Comparison of ENCODE assay signal across 10 mouse cellular contexts in the genomic region with DNA sequence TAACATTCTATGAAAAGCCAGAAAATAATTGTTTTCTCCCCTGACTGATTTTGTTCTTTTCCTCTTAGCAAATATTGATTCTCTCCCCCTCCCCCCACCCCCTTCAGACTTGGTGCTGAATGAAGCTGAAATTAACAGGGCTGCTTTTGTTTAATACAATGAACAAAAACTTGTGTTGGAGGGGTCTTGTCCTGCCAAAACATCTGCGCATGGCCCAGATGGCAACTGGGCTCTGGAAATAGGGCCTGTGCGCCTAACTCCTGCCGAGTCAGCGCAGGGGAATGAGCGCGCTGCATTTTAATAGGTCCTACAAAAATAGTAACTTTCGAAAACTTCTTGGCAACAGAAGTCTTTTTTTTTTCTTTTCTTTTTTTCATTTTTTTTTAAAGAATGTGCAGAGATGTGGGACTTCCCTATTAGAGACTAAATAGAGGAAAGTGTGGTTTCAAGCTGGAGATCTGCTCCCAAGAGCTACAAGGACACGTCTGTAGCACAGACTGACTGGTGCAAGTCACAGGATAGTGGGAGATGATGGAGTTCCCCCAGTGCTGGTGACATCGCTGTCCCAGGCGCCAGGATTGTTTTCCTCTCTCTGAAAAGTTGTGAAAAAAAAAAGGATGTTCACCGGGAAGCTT. TPM values are rescaled to one million over a fixed set of nuclear protein-coding genes. Genes with fewer than 3 reads are reported as not detected.
DNase-seq lines count a peak whose midpoint lies in the region; ATAC-seq and TF ChIP-seq lines count a peak whose summit lies in the region.
"Had no signal": no experiment of that assay in that cellular context is flagged by ENCODE, and none has a peak within 500 bp of the region (broad histone marks: within the 10 kb centered on the region; RNA-seq: fewer than 3 reads in every experiment).

No protein-coding gene starts in this region.

- peak; percentile 23 to 43 for DNase-seq in adrenal gland, adult (ENCODE audit: inconsistent age in 2 of 2, low spot score in 1 of 2)
- no peak for DNase-seq in adrenal gland, adult 18-20 months (ENCODE audit: low spot score in 2 of 2)
- DNase-seq in layer of hippocampus, adult 2 months (ENCODE audit: low spot score in 2 of 2), result peak in 1 of 2 experiments; percentile 46
- no peak for DNase-seq in layer of hippocampus, postnatal 10 days (ENCODE audit: low spot score in 2 of 2)
- DNase-seq in adipocyte (ENCODE audit: low spot score), result peak; percentile 45
- DNase-seq in urinary bladder, adult 18-20 months (ENCODE audit: low spot score in 2 of 2), result no peak
- no peak for DNase-seq in spleen, postnatal 36 days (ENCODE audit: low spot score in 2 of 2)
- DNase-seq: liver, embryonic 13.5 days had no signal

- H3K27ac ChIP-seq in layer of hippocampus, adult 2 months, result peak overlapping the region; percentile 72
- H3K27ac ChIP-seq: liver, embryonic 13.5 days; neural tube, embryonic 15.5 days had no signal

- H3K4me3 ChIP-seq in layer of hippocampus, adult 2 months, result no peak overlapping the region
- H3K4me3 ChIP-seq: liver, embryonic 13.5 days; neural tube, embryonic 15.5 days had no signal

- ATAC-seq in granulocyte monocyte progenitor cell, adult 5-6 weeks (replicated peaks; ENCODE audit: poor library complexity, severe bottlenecking), result peak; percentile 77

- no peak for TF ChIP-seq CTCF in layer of hippocampus, adult 2 months (conservative IDR thresholded peaks at IDR 0.05)

RNA-seq across cellular contexts. Expression of gene Hdac4, which starts 20.6 kb away (rescaled TPM):
- 10 to 100 TPM; 45.9 to 95.4 TPM for total RNA-seq in adrenal gland, adult 18-20 months (2021)
- total RNA-seq in layer of hippocampus, adult 2 months (2021), result 100 to 1,000 TPM in 1 of 2 experiments, 10 to 100 TPM in 1; 97.2 to 106 TPM
- total RNA-seq in layer of hippocampus, postnatal 10 days (2021), result 10 to 100 TPM; 82.4 to 96.9 TPM
- 11.7 and 13.0 TPM in 2 replicates for total RNA-seq in granulocyte monocyte progenitor cell, adult 5-6 weeks (2014; fragmentation: Nextera tagmentation)
- total RNA-seq in granulocyte monocyte progenitor cell, adult 5-6 weeks (2017), result 12.1 and 13.8 TPM in 2 replicates

Comparison
In these comparisons a context has a peak if more than half of its experiments do, and no peak if none do; other contexts are left out.
1. DNase-seq: peak in adrenal gland, adult (2 of 2) and adipocyte (single experiment); none in adrenal gland, adult 18-20 months (0 of 2), layer of hippocampus, postnatal 10 days (0 of 2), urinary bladder, adult 18-20 months (0 of 2) and spleen, postnatal 36 days (0 of 2).